In genomic region chr4:59051081-59051480, GRCm38 (mm10) we compare ENCODE assay signal across 26 mouse cellular contexts. TPM values are rescaled to one million over a fixed set of nuclear protein-coding genes. Genes with fewer than 3 reads are reported as not detected.
DNase-seq lines count a peak whose midpoint lies in the region; ATAC-seq lines count a peak whose summit lies in the region.
"Had no signal": no experiment of that assay in that cellular context is flagged by ENCODE, and none has a peak within 500 bp of the region (broad histone marks: within the 10 kb centered on the region; RNA-seq: fewer than 3 reads in every experiment).

No protein-coding gene starts in this region.

- WGBS in heart, embryonic 12.5 days, result 68% methylated on average over 1 of the region's 1 CpGs
- 87% methylated on average over 1 of the region's 1 CpGs for WGBS in hindbrain, embryonic 14.5 days

- ATAC-seq in heart, embryonic 12.5 days (ENCODE audit: insufficient number of reproducible peaks, low FRiP score), result no peak
- ATAC-seq in megakaryocyte progenitor cell, adult 5-6 weeks (replicated peaks; ENCODE audit: poor library complexity), result peak; percentile 34; the same call in 1 of the 2 replicates
- ATAC-seq in hindbrain, embryonic 14.5 days (ENCODE audit: low FRiP score), result no peak
- ATAC-seq: forebrain, embryonic 14.5 days; forebrain, embryonic 16.5 days had no signal

- H3K27ac ChIP-seq in heart, embryonic 12.5 days (ENCODE audit: poor library complexity, severe bottlenecking), result no peak overlapping the region
- H3K27ac ChIP-seq in hindbrain, embryonic 14.5 days, result no peak overlapping the region
- H3K27ac ChIP-seq: embryonic facial prominence, embryonic 13.5 days; embryonic facial prominence, embryonic 15.5 days; forebrain, embryonic 10.5 days; forebrain, embryonic 12.5 days had no signal

- no peaks in the 10 kb centered on the region for H3K36me3 ChIP-seq in heart, embryonic 12.5 days
- H3K36me3 ChIP-seq in hindbrain, embryonic 14.5 days (replicated peaks; ENCODE audit: control insufficient read depth, insufficient read depth), result no peaks in the 10 kb centered on the region
- H3K36me3 ChIP-seq: embryonic facial prominence, embryonic 13.5 days; embryonic facial prominence, embryonic 15.5 days; forebrain, embryonic 10.5 days; forebrain, embryonic 12.5 days had no signal

- H3K9me3 ChIP-seq in heart, embryonic 12.5 days (replicated peaks), result peaks cover 5% of the 10 kb centered on the region; the same call in 1 of the 2 replicates
- no peaks in the 10 kb centered on the region for H3K9me3 ChIP-seq in hindbrain, embryonic 14.5 days (ENCODE audit: control insufficient read depth, low read length)
- H3K9me3 ChIP-seq: embryonic facial prominence, embryonic 13.5 days; embryonic facial prominence, embryonic 15.5 days; forebrain, embryonic 10.5 days; forebrain, embryonic 12.5 days had no signal

- no peak overlapping the region for H3K4me3 ChIP-seq in heart, embryonic 12.5 days
- H3K4me3 ChIP-seq in hindbrain, embryonic 14.5 days (replicated peaks; ENCODE audit: low read length), result no peak overlapping the region
- H3K4me3 ChIP-seq: embryonic facial prominence, embryonic 13.5 days; embryonic facial prominence, embryonic 15.5 days; erythroblast, embryonic 14.5 days; forebrain, embryonic 10.5 days; forebrain, embryonic 12.5 days had no signal

- DNase-seq in heart, adult 11 months, result peak; percentile 71
- peak; percentile 63 for DNase-seq in 416B (ENCODE audit: low read depth)
- no peak for DNase-seq in c-Kit-positive CD71-positive TER-119-positive erythroid progenitor cells, embryonic 14.5 days (ENCODE audit: low spot score)
- no peak for DNase-seq in hindbrain, embryonic 14.5 days (ENCODE audit: low spot score)
- DNase-seq: adrenal gland, adult 2 months; adrenal gland, postnatal 10 days; adrenal gland, postnatal 25 days; cerebellum, adult 11-12 months; cerebellum, adult 2 months; cerebellum, adult 9-10 months; cerebellum, postnatal 10 days; cerebellum, postnatal 25 days; embryo, embryonic 11 days had no signal

- H3K9ac ChIP-seq in heart, embryonic 12.5 days, result no peak overlapping the region
- H3K9ac ChIP-seq in hindbrain, embryonic 14.5 days, result no peak overlapping the region
- H3K9ac ChIP-seq: embryonic facial prominence, embryonic 13.5 days; embryonic facial prominence, embryonic 15.5 days; forebrain, embryonic 12.5 days had no signal

- no peaks in the 10 kb centered on the region for H3K27me3 ChIP-seq in heart, embryonic 12.5 days (replicated peaks)
- H3K27me3 ChIP-seq in hindbrain, embryonic 14.5 days (ENCODE audit: control insufficient read depth, insufficient read depth, low read length), result no peaks in the 10 kb centered on the region
- H3K27me3 ChIP-seq: embryonic facial prominence, embryonic 13.5 days; embryonic facial prominence, embryonic 15.5 days; forebrain, embryonic 12.5 days had no signal

- no peak overlapping the region for H3K4me2 ChIP-seq in heart, embryonic 12.5 days
- H3K4me2 ChIP-seq in hindbrain, embryonic 14.5 days (replicated peaks), result no peak overlapping the region
- H3K4me2 ChIP-seq: embryonic facial prominence, embryonic 13.5 days; embryonic facial prominence, embryonic 15.5 days; forebrain, embryonic 12.5 days had no signal

- H3K4me1 ChIP-seq in heart, embryonic 12.5 days (replicated peaks), result peaks cover 5% of the 10 kb centered on the region; the same call in 1 of the 2 replicates
- no peaks in the 10 kb centered on the region for H3K4me1 ChIP-seq in hindbrain, embryonic 14.5 days (replicated peaks; ENCODE audit: control insufficient read depth, insufficient read depth, low read length)
- H3K4me1 ChIP-seq: embryonic facial prominence, embryonic 13.5 days; embryonic facial prominence, embryonic 15.5 days had no signal

RNA-seq across cellular contexts. Expression of gene Gng10, which starts 16.2 kb away (rescaled TPM):
- polyA plus RNA-seq in heart, embryonic 12.5 days (2016; fragmentation: Nextera tagmentation; extraction: Ambion mirVana), result 38.8 and 47.7 TPM in 2 replicates
- 168 and 189 TPM in 2 replicates for total RNA-seq in megakaryocyte progenitor cell, adult 5-6 weeks (2015)
- total RNA-seq in megakaryocyte progenitor cell, adult 5-6 weeks (2017), result 86.1 and 106 TPM in 2 replicates
- 198 and 200 TPM in 2 replicates for polyA plus RNA-seq in hindbrain, embryonic 14.5 days (2014; fragmentation: Nextera tagmentation; extraction: Ambion mirVana)

RNA-seq across cellular contexts. Expression of gene Gm20503, which starts 48.1 kb away (rescaled TPM):
- 14.6 and 17.5 TPM in 2 replicates for polyA plus RNA-seq in heart, embryonic 12.5 days (2016; fragmentation: Nextera tagmentation; extraction: Ambion mirVana)
- 0.22 TPM in 1 of 2 replicates, not detected in the other for total RNA-seq in megakaryocyte progenitor cell, adult 5-6 weeks (2015)
- not detected in 2 replicates for total RNA-seq in megakaryocyte progenitor cell, adult 5-6 weeks (2017)
- polyA plus RNA-seq in hindbrain, embryonic 14.5 days (2014; fragmentation: Nextera tagmentation; extraction: Ambion mirVana), result 6.5 and 8.6 TPM in 2 replicates
- total RNA-seq: ES-E14, MEL had no signal
- polyA plus RNA-seq: adrenal gland, adult 2 months; brain, embryonic 14.5 days; C2C12; cerebellum, adult 2 months; erythroblast, embryonic 14.5 days had no signal

RNA-seq across cellular contexts. Expression of gene Dnajc25, which starts 56.2 kb away (rescaled TPM):
- 12.3 and 14.1 TPM in 2 replicates for polyA plus RNA-seq in heart, embryonic 12.5 days (2016; fragmentation: Nextera tagmentation; extraction: Ambion mirVana)
- 24.8 and 25.3 TPM in 2 replicates for total RNA-seq in megakaryocyte progenitor cell, adult 5-6 weeks (2015)
- total RNA-seq in megakaryocyte progenitor cell, adult 5-6 weeks (2017), result 22.8 and 29.8 TPM in 2 replicates
- 5.2 and 9.6 TPM in 2 replicates for polyA plus RNA-seq in hindbrain, embryonic 14.5 days (2014; fragmentation: Nextera tagmentation; extraction: Ambion mirVana)

Comparison
In these comparisons a context has a peak if more than half of its experiments do, and no peak if none do; other contexts are left out.
1. DNase-seq: peak in heart, adult 11 months (single experiment) and 416B (single experiment); none in c-Kit-positive CD71-positive TER-119-positive erythroid progenitor cells, embryonic 14.5 days (single experiment) and hindbrain, embryonic 14.5 days (single experiment).